Mouse (Mus musculus) mature B cell (primary cell): ENCODE data around the gene Rnf144a.
"Not testable (repeated sequence)": the region's sequence is repeated elsewhere in the genome, so short reads cannot be mapped to it uniquely, and the experiment has no call there.

Experiments
- in situ Hi-C: fragments of 300-500 bp; cut with MboI; formaldehyde crosslinking; loops from 2 replicates; pipeline ENCODE4 v1.14.3; 2019

Gene Rnf144a

DNA sequence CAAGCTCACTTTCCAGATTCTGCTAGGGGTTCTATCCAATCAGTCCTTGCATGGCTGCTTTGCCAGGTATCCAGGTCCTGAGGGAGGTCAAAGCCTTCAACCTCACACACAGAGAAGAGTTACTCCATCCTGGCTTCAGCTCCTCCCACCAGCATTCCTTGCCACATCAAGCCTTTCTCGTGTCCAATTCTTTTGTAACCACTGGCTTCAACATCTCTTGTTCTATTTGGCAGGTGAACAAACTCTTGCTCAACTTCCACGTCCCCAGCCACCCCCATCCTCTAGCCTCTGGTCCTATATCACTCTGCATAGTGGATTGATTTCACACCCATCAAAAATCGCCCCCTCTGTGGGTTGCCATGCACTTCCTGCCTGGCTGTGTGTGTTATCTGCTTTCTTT is 98.8 kb downstream of the Rnf144a start:
- in situ Hi-C loops: no loop called here

DNA sequence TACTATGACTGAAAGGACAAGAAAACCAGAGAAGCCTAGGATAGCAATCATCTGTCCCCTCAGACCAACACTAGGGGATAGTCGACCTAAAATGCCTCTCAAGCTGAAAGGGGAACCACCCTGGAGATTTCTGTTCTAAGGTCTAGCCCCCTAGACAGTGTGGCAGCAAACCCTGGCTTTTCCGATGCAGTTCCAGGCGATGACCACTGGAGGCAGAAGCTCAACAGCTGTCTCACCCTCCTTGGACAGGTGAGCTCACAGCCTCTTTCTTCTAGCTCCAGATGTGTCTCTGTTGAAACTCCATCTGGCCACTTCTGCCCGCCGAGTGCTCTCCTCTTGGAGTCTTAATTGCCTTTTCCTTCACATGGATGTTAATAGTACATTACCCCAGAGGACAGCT is 100.1 kb downstream of the Rnf144a start:
- in situ Hi-C loops: no loop called here

DNA sequence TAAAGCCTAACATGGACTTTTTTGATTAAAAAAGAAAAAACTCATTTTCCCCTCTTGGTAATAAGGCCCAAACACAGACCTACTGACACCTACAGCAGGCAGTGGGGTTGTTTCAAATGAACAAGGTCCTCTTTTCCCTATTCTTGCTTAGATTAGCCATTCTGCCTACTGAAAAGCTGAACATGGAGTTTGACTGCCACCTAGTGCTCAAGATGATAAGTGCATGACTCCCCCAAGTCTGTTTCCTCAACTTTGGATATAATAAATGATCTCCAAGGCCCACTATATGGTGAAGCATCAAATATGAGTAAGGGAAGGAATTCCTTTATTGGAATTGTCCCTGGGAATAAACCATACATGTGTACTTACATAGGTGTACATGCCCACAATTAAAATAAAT is 103.5 kb downstream of the Rnf144a start:
- in situ Hi-C loops: no loop called here

DNA sequence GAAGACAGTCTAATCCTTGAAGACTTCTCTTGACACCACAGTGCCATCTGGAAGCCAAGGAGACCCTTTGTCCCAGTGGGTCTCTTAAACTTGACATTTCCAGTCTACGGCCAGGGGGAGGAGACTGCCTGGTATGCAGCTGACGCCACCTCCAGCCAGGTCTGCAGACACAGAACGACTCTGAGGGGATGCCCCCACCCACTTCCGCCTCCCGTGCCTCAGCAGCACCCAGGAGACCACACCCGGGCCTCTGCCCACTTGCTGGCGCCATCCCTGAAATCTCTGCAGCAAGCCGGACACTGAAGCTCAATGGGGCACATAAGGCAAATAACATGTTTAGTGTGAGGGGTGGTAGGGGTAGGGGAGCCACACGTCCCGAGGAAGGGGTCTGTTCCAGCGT is 104.8 kb downstream of the Rnf144a start:
- in situ Hi-C loops: no loop called here

DNA sequence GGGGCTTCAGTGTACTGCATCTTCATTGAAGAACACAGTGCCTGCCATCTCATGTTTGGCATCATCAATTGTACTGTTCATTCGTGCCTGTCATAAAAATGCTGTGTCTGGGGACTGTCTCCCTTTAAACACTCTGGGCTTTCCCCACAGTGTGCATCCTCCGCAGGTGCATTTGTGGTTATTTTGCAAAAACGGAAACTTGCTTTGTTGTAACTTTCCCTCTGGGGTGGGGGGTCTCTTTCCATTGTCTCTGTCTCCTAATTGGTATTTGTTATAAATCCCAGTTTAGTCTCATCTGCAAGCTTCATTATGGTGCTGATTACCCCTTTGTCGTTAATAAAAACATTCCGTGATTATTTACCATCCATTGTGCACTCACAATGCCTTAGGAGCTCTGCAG is 112.2 kb downstream of the Rnf144a start:
- in situ Hi-C loops: no loop called here

DNA sequence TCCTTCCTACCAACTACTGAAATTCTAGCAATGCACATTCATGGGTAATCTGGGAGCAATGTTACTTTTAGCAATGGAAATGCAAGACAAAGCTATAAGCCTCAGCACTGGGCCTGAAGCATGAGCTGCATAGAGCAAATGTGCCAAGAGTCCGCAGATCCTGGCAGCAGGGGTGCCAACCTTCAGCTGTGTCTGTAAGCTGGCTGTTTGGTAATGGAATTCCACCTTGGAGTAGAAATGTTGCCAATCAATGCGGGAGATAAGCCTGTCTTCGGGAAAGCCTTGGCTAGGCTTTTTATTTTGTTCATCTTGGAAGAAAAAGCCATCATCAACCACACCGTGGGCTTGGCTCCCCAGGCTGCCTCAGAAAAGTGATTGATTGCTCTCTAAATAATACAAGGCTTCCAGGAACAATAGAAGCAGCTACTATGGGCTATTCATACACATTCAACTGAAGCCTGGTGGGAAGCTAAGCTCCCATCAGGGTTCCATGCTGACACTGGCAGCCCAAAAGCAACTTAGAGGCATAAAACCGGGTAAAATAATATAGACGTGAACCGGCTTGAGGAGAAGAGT is 115.5 kb downstream of the Rnf144a start:
- in situ Hi-C loops: no loop called here

DNA sequence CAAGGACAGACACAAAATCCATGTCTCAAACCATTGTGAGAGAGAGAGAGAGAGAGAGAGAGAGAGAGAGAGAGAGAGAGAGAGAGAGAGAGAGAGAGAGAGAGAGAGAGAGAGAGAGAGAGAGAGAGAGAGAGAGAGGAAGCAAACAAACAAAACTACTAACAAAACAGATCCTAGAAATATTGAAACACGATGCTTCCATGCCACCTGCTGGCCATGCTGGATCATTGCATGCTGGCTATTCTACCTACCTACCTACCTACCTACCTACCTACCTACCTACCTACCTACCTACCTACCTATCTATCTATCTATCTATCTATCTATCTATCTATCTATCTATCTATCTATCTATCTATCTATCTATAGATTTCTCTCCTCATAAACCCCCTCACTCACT is 119.1 kb downstream of the Rnf144a start:
- in situ Hi-C loops: not testable (repeated sequence)

DNA sequence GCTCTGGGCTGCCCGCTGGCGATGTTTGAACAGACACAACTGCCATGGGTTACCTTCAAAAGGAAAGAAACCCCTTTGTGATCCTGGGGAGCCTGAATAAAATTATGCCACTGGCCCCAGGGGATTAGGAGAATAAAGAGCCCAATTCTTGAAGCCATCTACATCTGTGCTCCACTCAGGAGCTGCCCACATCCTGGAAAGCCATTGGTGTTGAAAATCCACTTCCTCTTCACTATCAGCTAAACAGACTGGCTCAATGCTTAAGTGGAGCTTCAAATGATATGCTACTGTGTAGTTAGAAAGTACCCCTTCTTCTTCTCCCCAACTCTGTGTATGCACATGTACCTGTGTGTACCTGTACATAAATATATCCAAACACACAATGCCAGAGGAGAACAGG is 125.9 kb downstream of the Rnf144a start:
- in situ Hi-C loops: no loop called here

DNA sequence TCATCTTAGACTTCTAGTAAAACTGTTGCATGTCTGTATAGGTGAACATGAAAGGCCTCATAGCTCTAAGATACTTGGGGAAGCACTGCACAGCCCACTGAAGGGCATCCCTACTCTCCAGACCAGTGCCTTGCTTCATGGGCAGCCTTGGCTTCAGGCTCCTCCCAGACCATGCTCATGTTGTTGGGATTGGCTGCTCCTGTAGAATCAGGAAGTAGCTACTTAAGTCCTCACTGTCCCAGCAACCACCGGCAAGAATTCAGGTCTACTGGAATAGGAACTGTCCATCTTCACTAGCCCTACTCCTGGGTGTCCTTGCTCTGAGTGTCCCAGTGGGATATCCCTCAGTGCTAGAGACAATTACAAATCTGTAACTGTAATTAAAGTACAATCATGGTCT is 126.7 kb downstream of the Rnf144a start:
- in situ Hi-C loops: no loop called here

DNA sequence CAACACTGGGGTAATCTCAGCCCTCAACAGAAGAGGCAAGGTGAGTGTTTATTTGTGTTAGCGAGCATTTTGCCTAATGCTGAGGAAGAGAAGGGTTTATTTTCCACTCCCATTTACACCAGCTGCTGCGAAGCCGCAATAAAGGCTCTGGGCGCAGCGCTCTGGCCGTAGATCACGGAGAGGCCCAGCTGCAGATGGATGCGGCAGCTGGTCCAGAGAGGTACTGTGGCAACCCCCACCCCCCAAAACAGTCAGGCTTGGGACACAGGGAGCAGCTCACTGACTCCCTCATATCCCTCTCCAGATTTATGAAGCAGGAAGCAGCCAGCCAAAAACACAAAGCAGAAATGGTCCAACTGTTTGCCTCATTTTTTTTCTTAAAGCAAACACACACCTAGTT is 129.1 kb downstream of the Rnf144a start:
- in situ Hi-C loops: no loop called here

DNA sequence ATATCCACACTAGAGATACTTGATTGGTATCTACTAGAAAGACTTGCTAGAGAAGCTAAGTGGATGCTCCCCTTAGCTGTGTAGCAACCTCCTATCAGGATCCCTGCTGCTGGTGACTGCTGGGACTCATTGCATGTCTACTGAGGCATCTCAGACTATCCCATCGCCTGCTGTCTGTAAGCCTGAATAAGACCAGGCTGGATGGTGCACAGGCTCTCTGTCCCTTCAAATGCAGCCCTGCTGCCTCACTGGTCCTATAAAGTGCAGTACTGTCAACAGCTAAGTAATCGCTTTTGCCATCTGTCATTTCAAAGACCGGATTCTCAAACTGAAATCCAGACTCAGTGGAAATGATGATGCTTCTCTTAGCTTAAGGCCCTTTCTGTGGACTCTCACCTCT is 129.6 kb downstream of the Rnf144a start:
- in situ Hi-C loops: no loop called here

DNA sequence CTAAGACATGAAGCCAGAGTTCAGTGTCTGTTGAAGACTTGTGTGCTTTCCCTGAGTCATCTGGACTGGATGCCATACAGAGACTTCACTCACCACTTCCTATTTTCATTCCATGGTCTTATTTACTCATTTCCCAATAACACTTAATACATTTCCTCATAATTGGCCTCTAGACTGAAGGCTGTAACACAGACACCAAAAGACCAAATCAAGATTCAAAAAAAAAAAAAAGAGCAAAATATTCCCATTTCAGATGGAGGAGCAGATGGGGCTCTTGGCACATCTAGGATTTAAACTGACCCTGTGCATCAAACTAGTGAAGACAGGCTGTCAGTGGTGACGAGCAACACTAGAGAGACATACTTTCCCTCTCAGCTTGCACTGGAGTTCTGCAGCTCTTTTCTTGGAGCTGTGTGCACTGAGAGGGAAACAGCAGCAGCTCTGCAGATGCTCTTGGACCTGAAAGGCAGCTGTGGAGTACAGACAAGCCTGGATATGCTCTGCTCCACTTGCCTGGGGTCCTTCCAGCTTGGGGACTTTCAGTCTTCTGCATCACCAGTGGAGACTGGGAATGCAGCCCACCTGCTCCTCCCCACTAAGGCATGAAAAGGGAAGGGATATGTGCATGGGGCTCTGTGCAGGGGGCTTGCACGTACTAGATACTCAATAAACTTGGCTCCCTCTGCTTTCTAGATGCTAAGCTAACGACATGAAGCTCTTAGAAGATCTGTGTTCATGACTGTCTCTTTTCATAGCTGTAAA is 134.2 kb downstream of the Rnf144a start:
- in situ Hi-C loops: no loop called here

DNA sequence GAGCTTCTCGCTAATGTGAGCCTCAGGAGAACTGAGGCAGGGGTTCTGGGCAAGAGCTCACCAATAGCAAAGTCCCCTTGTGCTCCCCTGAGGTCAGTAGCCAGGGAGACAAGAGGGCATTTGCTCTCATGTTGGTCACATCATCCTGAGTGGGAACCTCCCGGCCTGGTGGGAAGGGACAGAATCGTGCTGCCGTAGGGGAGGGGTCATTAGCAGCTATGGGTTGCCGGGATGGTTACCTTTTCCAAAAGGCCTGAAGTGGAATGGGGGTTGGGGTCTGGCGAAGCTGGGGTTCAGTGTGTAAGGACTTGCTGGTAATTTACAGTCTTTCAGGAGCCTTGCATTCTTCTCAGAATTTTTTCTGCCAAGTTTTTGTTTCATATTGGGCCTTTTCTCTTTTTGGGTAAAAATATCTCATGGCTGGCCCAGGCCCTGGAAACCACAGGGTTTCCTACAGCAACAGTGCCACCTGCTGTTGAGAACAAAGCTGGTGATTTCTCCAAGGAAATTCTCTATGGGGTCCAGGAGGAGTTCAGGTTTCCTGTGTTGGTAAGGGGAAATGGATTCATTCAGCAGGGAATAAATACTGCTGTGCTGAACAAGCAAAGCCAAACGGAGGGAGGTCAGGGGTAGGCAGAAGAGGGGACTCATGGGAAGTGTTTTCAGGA is 137.9 kb downstream of the Rnf144a start:
- in situ Hi-C loops: no loop called here

DNA sequence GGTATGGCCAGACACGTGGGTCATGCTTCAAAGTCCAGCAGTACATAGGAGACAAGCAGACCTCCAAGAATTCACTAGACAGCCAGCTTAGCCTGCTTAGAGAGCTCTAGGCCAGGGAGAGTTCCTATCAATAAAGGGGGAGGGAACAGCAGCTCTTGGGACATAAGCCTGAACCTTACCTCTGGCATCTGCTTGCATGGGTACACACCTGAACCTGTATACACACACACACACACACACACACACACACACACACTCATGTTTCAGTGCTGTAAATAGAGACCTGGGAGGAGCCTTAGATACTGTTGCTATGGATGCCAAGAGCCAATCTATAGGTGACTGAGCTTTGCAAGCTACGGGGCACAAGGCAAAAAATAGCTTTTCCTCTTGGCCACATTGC is 138.5 kb downstream of the Rnf144a start:
- in situ Hi-C loops: no loop called here
